Mouse (Mus musculus) kidney, embryonic 15.5 days (tissue): ENCODE results near the gene Cmc1. TPM values are rescaled to one million over a fixed set of nuclear protein-coding genes. Genes with fewer than 3 reads are reported as not detected.

Experiments
- polyA plus RNA-seq: library from polyadenylated mRNA; unstranded; fragments of >200 nt; fragmentation: Nextera tagmentation; extraction: Ambion mirVana; gene quantifications from 2 replicates; pipeline ENCODE4 v1.2.1, GENCODE M21; 2015

Gene Cmc1
- polyA plus RNA-seq, 1 experiment from 2014 or later: 45.5 TPM

Other genes starting within 250 kb of the Cmc1 start
- 71.0 and 74.7 TPM in 2 replicates for gene Azi2, start 109.7 kb downstream of the Cmc1 start, polyA plus RNA-seq